Mouse (Mus musculus) kidney, postnatal 0 days (tissue): ENCODE data around the gene Egln3. TPM values are rescaled to one million over a fixed set of nuclear protein-coding genes. Genes with fewer than 3 reads are reported as not detected.

ENCODE experiments used
- ATAC-seq: fragments of 200-750 bp; cut with Nextera tagmentation; replicated peaks from 2 replicates; pipeline ENCODE4 v1.8.0; 2017; ENCODE audit warnings: low read depth, moderate number of reproducible peaks, moderate TSS enrichment, moderate library complexity; ENCODE audit not compliant: low FRiP score
- DNase-seq: peaks from one replicate; pipeline ENCODE4 v3.0.0-alpha.2; 2016; ENCODE audit warnings: low spot score
- H3K27ac ChIP-seq: fragments of 300-500 bp; sonication (generic); 2 replicates; pipeline ENCODE4 v1.5.1; 2014; ENCODE audit warnings: mild to moderate bottlenecking
- H3K27me3 ChIP-seq: fragments of 300-500 bp; sonication (generic); 2 replicates; pipeline ENCODE4 v1.6.1; 2014; ENCODE audit warnings: low read length, mixed read lengths; ENCODE audit not compliant: insufficient read depth
- H3K36me3 ChIP-seq: fragments of 300-500 bp; sonication (generic); 2 replicates; pipeline ENCODE4 v1.6.1; 2014; ENCODE audit warnings: low read length, mixed read lengths; ENCODE audit not compliant: insufficient read depth
- H3K4me1 ChIP-seq: fragments of 300-500 bp; sonication (generic); replicated peaks from 2 replicates; pipeline ENCODE4 v1.6.1; 2014; ENCODE audit warnings: antibody characterized with exemption, low read length, mixed read lengths; ENCODE audit not compliant: insufficient read depth
- H3K4me2 ChIP-seq: fragments of 300-500 bp; sonication (generic); 2 replicates; pipeline ENCODE4 v1.6.1; 2014; ENCODE audit warnings: mild to moderate bottlenecking, low read length, moderate library complexity, mixed read lengths
- H3K4me3 ChIP-seq: fragments of 300-500 bp; sonication (generic); replicated peaks from 2 replicates; pipeline ENCODE4 v1.5.1; 2014; ENCODE audit warnings: low read depth, low read length
- H3K9ac ChIP-seq: fragments of 300-500 bp; sonication (generic); 2 replicates; pipeline ENCODE4 v1.6.1; 2014; ENCODE audit warnings: low read depth, low read length
- H3K9me3 ChIP-seq: fragments of 300-500 bp; sonication (generic); replicated peaks from 2 replicates; pipeline ENCODE4 v1.6.1; 2016; ENCODE audit warnings: low read length, inconsistent platforms, mixed read lengths
- CTCF ChIP-seq: IDR thresholded peaks from 2 replicates; pipeline ENCODE4 v1.5.1; 2016; ENCODE audit warnings: antibody characterized with exemption, low read depth, mild to moderate bottlenecking, moderate library complexity
- WGBS: fragments of 180-500 bp; shearing (Covaris S2); extraction: QIAGEN DNeasy Blood & Tissue Kit; methylation state at CpG from one replicate; pipeline ENCODE4 v1.1.7; 2014; 5-methylcytosine and 5-hydroxymethylcytosine counted together
- polyA plus RNA-seq: library from polyadenylated mRNA; unstranded; fragments of >200 nt; fragmentation: Nextera tagmentation; extraction: Ambion mirVana; gene quantifications from 2 replicates; pipeline ENCODE4 v1.2.1, GENCODE M21; 2015

The Egln3 gene
- polyA plus RNA-seq, 1 experiment from 2014 or later: 13.3 TPM

GRCm38 (mm10) chr12:54232996-54233603 lies 29.4 kb upstream of the Egln3 start:
- Histone ChIP-seq H3K4me2 (no peak overlapping the region), H3K36me3 (no peaks in the 10 kb centered on the region), H3K4me3 (no peak overlapping the region), H3K9ac (no peak overlapping the region), H3K9me3 (no peaks in the 10 kb centered on the region), H3K27ac (no peak overlapping the region), H3K4me1 (no peaks in the 10 kb centered on the region), H3K27me3 (no peaks in the 10 kb centered on the region)
- ATAC-seq: no peak
- no peak for DNase-seq
- TF ChIP-seq CTCF: no peak
- WGBS: 50% methylated on average over 7 of the region's 7 CpGs

- Histone ChIP-seq H3K4me1 (no peaks in the 10 kb centered on the region), H3K27ac (no peak overlapping the region), H3K4me3 (no peak overlapping the region), H3K27me3 (no peaks in the 10 kb centered on the region), H3K4me2 (no peak overlapping the region), H3K9me3 (no peaks in the 10 kb centered on the region), H3K9ac (no peak overlapping the region), H3K36me3 (no peaks in the 10 kb centered on the region)
- no peak for ATAC-seq
- no peak for DNase-seq
- 70% methylated on average over 5 of the region's 5 CpGs for WGBS
- TF ChIP-seq CTCF: no peak
Observed at GRCm38 (mm10) chr12:54232456-54232855, 28.8 kb upstream of the Egln3 start.

- Histone ChIP-seq H3K4me1 (no peaks in the 10 kb centered on the region), H3K27me3 (no peaks in the 10 kb centered on the region), H3K9ac (no peak overlapping the region), H3K36me3 (no peaks in the 10 kb centered on the region), H3K4me2 (no peak overlapping the region), H3K4me3 (no peak overlapping the region), H3K27ac (no peak overlapping the region), H3K9me3 (no peaks in the 10 kb centered on the region)
- DNase-seq (no peak), ATAC-seq (no peak)
- 80% methylated on average over 8 of the region's 8 CpGs for WGBS
- no peak for TF ChIP-seq CTCF
Observed at GRCm38 (mm10) chr12:54227551-54227950, 23.9 kb upstream of the Egln3 start.

DNA sequence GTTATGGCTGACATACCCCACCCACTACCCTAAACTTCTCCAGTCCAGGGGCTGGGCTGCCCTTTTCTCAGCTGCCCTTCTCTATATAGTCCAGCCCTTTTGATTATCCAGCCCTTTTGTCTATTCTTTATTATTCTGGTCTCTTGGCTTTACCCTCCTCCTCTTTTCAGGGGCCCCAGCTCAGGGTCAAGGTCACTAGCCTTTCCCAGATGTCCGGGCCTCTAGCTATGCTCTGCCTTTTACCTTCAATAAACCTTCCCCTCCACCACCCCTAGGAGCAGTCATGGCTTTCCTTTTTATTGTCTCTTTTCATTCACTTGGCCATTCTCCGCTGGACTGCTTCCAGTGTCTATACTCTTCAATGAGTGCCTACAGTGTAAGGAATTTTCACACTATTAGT lies 22.7 kb upstream of the Egln3 start:
- no peak for DNase-seq
- 66% methylated on average over 2 of the region's 2 CpGs for WGBS
- Histone ChIP-seq H3K27ac (no peak overlapping the region), H3K27me3 (no peaks in the 10 kb centered on the region), H3K36me3 (no peaks in the 10 kb centered on the region), H3K4me3 (no peak overlapping the region), H3K4me2 (no peak overlapping the region), H3K9ac (no peak overlapping the region), H3K9me3 (no peaks in the 10 kb centered on the region), H3K4me1 (no peaks in the 10 kb centered on the region)
- no peak for TF ChIP-seq CTCF
- ATAC-seq: no peak

- 88% methylated on average over 4 of the region's 4 CpGs for WGBS
- Histone ChIP-seq H3K36me3 (no peaks in the 10 kb centered on the region), H3K4me2 (no peak overlapping the region), H3K9ac (no peak overlapping the region), H3K27ac (no peak overlapping the region), H3K4me1 (no peaks in the 10 kb centered on the region), H3K27me3 (no peaks in the 10 kb centered on the region), H3K9me3 (no peaks in the 10 kb centered on the region), H3K4me3 (no peak overlapping the region)
- no peak for DNase-seq
- no peak for TF ChIP-seq CTCF
- no peak for ATAC-seq
Observed at GRCm38 (mm10) chr12:54225610-54226009, 21.9 kb upstream of the Egln3 start.

- no peaks in the 10 kb centered on the region for H3K4me1 ChIP-seq
- no peak for TF ChIP-seq CTCF
- no peaks in the 10 kb centered on the region for H3K36me3 ChIP-seq
- no peak overlapping the region for H3K4me3 ChIP-seq
- H3K9ac ChIP-seq: no peak overlapping the region
- 67% methylated on average over 3 of the region's 3 CpGs for WGBS
- H3K9me3 ChIP-seq: no peaks in the 10 kb centered on the region
- ATAC-seq (no peak), DNase-seq (no peak)
- H3K27ac ChIP-seq: no peak overlapping the region
- H3K27me3 ChIP-seq: no peaks in the 10 kb centered on the region
- H3K4me2 ChIP-seq: no peak overlapping the region
Observed at GRCm38 (mm10) chr12:54225090-54225489, 21.4 kb upstream of the Egln3 start.

GRCm38 (mm10) chr12:54222036-54222760 lies 18.5 kb upstream of the Egln3 start:
- H3K36me3 ChIP-seq: no peaks in the 10 kb centered on the region
- H3K4me2 ChIP-seq: no peak overlapping the region
- DNase-seq (no peak), ATAC-seq (no peak)
- no peak overlapping the region for H3K9ac ChIP-seq
- no peak for TF ChIP-seq CTCF
- no peaks in the 10 kb centered on the region for H3K9me3 ChIP-seq
- no peaks in the 10 kb centered on the region for H3K27me3 ChIP-seq
- H3K4me3 ChIP-seq: no peak overlapping the region
- H3K27ac ChIP-seq: no peak overlapping the region
- H3K4me1 ChIP-seq: no peaks in the 10 kb centered on the region
- 71% methylated on average over 12 of the region's 12 CpGs for whole genome bisulfite sequencing
